Mouse (Mus musculus) intestine, embryonic 16.5 days (tissue): ENCODE results near the gene Rcan1. TPM values are rescaled to one million over a fixed set of nuclear protein-coding genes. Genes with fewer than 3 reads are reported as not detected.
A peak's percentile ranks its signal among the peaks of the same experiment; 100 is the strongest.
"Not testable (repeated sequence)": the region's sequence is repeated elsewhere in the genome, so short reads cannot be mapped to it uniquely, and the experiment has no call there.

Source experiments
- ATAC-seq: fragments of 200-750 bp; cut with Nextera tagmentation; 2 replicates; pipeline ENCODE4 v1.8.0; 2017; ENCODE audit warnings: moderate TSS enrichment, moderate library complexity
- H3K27ac ChIP-seq: fragments of 300-500 bp; sonication (generic); 2 replicates; pipeline ENCODE4 v1.5.1; 2014; ENCODE audit warnings: mild to moderate bottlenecking, low read length
- H3K27me3 ChIP-seq: fragments of 300-500 bp; sonication (generic); replicated peaks from 2 replicates; pipeline ENCODE4 v1.6.1; 2014; ENCODE audit warnings: low read length, control low read depth, mixed read lengths; ENCODE audit not compliant: control insufficient read depth, insufficient read depth
- H3K36me3 ChIP-seq: fragments of 300-500 bp; sonication (generic); 2 replicates; pipeline ENCODE4 v1.6.1; 2014; ENCODE audit warnings: low read length, control low read depth; ENCODE audit not compliant: control insufficient read depth, insufficient read depth
- H3K4me1 ChIP-seq: fragments of 300-500 bp; sonication (generic); 2 replicates; pipeline ENCODE4 v1.6.1; 2014; ENCODE audit warnings: low read length, control low read depth, mixed read lengths; ENCODE audit not compliant: control insufficient read depth, insufficient read depth
- H3K4me2 ChIP-seq: fragments of 300-500 bp; sonication (generic); 2 replicates; pipeline ENCODE4 v1.6.1; 2014; ENCODE audit warnings: low read depth, low read length, control low read depth
- H3K4me3 ChIP-seq: fragments of 300-500 bp; sonication (generic); 2 replicates; pipeline ENCODE4 v1.5.1; 2014; ENCODE audit warnings: mild to moderate bottlenecking, low read length
- H3K9ac ChIP-seq: fragments of 300-500 bp; sonication (generic); 2 replicates; pipeline ENCODE4 v1.6.1; 2014; ENCODE audit warnings: low read depth, low read length
- H3K9me3 ChIP-seq: fragments of 300-500 bp; sonication (generic); 2 replicates; pipeline ENCODE4 v1.6.1; 2016; ENCODE audit warnings: low read length, control low read depth; ENCODE audit not compliant: control insufficient read depth
- WGBS: fragments of 180-500 bp; shearing (Covaris S2); extraction: QIAGEN DNeasy Blood & Tissue Kit; methylation state at CpG from one replicate; pipeline ENCODE4 v1.1.7; 2014; 5-methylcytosine and 5-hydroxymethylcytosine counted together
- polyA plus RNA-seq: library from polyadenylated mRNA; unstranded; fragments of >200 nt; fragmentation: Nextera tagmentation; extraction: Ambion mirVana; gene quantifications from 2 replicates; pipeline ENCODE4 v1.2.1, GENCODE M21; 2015

The Rcan1 gene
- polyA plus RNA-seq: 23.6 and 28.1 TPM in 2 replicates

GRCm38 (mm10) chr16:92470706-92471105, at the start of gene Rcan1:
Rcan1 (minus strand) TSS chr16:92470867.
- H3K27ac ChIP-seq: no peak within 1 kb of the TSS
- H3K9ac ChIP-seq: no peak within 1 kb of the TSS
- H3K4me3 ChIP-seq: no peak within 1 kb of the TSS
- H3K27me3 ChIP-seq: no peaks in the 10 kb centered on the region
- H3K9me3 ChIP-seq: no peaks in the 10 kb centered on the region
- H3K36me3 ChIP-seq: no peaks in the 10 kb centered on the region
- WGBS: 77% methylated on average over 6 of the region's 6 CpGs
- no peak within 1 kb of the TSS for H3K4me2 ChIP-seq
- no peak for ATAC-seq
- no peaks in the 10 kb centered on the region for H3K4me1 ChIP-seq

GRCm38 (mm10) chr16:92519820-92520492, 49.3 kb upstream of the Rcan1 start:
- H3K4me2 ChIP-seq: no peak overlapping the region
- peaks cover 8% of the 10 kb centered on the region; the same call in 1 of the 2 replicates for H3K4me1 ChIP-seq

GRCm38 (mm10) chr16:92518718-92519117, 48.1 kb upstream of the Rcan1 start:
- H3K4me3 ChIP-seq: no peak overlapping the region
- H3K4me2 ChIP-seq: no peak overlapping the region; the same call in 1 of the 2 replicates
- no peaks in the 10 kb centered on the region for H3K27me3 ChIP-seq
- peak; percentile 82 for ATAC-seq
- WGBS: 33% methylated on average over 4 of the region's 4 CpGs
- H3K4me1 ChIP-seq: peaks cover 8% of the 10 kb centered on the region; the same call in 1 of the 2 replicates
- no peaks in the 10 kb centered on the region for H3K36me3 ChIP-seq
- no peak overlapping the region for H3K9ac ChIP-seq
- no peak overlapping the region for H3K27ac ChIP-seq
- no peaks in the 10 kb centered on the region for H3K9me3 ChIP-seq

More at GRCm38 (mm10) chr16:92519820-92520492, 49.3 kb upstream of the Rcan1 start:
- 49% methylated on average over 13 of the region's 13 CpGs for WGBS
- no peak overlapping the region for H3K9ac ChIP-seq
- H3K9me3 ChIP-seq: no peaks in the 10 kb centered on the region
- H3K27me3 ChIP-seq: no peaks in the 10 kb centered on the region
- H3K27ac ChIP-seq: no peak overlapping the region
- H3K4me3 ChIP-seq: no peak overlapping the region
- no peak; the same call in 1 of the 2 replicates for ATAC-seq
- H3K36me3 ChIP-seq: no peaks in the 10 kb centered on the region

DNA sequence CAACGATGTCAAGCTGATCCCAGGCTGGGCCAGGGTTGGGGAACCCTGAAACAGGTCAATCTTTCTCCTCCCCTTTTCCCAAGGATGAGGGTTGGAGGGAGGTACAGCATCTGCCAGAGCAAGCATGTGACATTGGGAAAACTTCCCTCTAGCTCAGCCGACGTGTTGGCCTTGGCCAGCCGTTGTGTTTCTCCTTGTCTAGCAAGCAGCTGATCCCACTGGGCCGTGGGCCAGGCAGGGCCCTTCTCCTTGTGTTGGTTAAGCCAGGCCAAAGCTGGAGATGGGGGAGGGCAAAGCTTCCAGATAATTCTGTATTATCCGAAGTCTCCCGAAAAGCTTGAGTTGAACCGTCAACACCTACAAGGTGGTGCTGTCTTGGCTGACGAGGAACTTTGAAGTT, 45.5 kb upstream of the Rcan1 start:
- ATAC-seq: no peak
- Histone ChIP-seq H3K9ac (no peak overlapping the region), H3K4me2 (no peak overlapping the region), H3K36me3 (no peaks in the 10 kb centered on the region), H3K27ac (no peak overlapping the region), H3K27me3 (no peaks in the 10 kb centered on the region), H3K4me3 (no peak overlapping the region), H3K9me3 (no peaks in the 10 kb centered on the region), H3K4me1 (peaks cover 12% of the 10 kb centered on the region; the same call in 1 of the 2 replicates)
- WGBS: 76% methylated on average over 9 of the region's 9 CpGs

GRCm38 (mm10) chr16:92514896-92515295, 44.2 kb upstream of the Rcan1 start:
- not testable (repeated sequence) for ATAC-seq, H3K36me3 ChIP-seq, H3K4me2 ChIP-seq, H3K9me3 ChIP-seq, H3K27ac ChIP-seq, H3K9ac ChIP-seq, H3K4me3 ChIP-seq, H3K27me3 ChIP-seq
- peaks cover 12% of the 10 kb centered on the region; the same call in 1 of the 2 replicates for H3K4me1 ChIP-seq
- WGBS: 78% methylated on average over 9 of the region's 9 CpGs

- Histone ChIP-seq H3K4me1 (0 out of 2 replicates have a peak, but pooled peaks cover 4% of the 10 kb centered on the region), H3K4me2 (no peak overlapping the region), H3K27me3 (no peaks in the 10 kb centered on the region), H3K9me3 (no peaks in the 10 kb centered on the region), H3K36me3 (no peaks in the 10 kb centered on the region), H3K4me3 (no peak overlapping the region), H3K9ac (no peak overlapping the region), H3K27ac (no peak overlapping the region)
- 62% methylated on average over 5 of the region's 5 CpGs for WGBS
- no peak for ATAC-seq
Measured at GRCm38 (mm10) chr16:92511773-92512391, 41.2 kb upstream of the Rcan1 start.

DNA sequence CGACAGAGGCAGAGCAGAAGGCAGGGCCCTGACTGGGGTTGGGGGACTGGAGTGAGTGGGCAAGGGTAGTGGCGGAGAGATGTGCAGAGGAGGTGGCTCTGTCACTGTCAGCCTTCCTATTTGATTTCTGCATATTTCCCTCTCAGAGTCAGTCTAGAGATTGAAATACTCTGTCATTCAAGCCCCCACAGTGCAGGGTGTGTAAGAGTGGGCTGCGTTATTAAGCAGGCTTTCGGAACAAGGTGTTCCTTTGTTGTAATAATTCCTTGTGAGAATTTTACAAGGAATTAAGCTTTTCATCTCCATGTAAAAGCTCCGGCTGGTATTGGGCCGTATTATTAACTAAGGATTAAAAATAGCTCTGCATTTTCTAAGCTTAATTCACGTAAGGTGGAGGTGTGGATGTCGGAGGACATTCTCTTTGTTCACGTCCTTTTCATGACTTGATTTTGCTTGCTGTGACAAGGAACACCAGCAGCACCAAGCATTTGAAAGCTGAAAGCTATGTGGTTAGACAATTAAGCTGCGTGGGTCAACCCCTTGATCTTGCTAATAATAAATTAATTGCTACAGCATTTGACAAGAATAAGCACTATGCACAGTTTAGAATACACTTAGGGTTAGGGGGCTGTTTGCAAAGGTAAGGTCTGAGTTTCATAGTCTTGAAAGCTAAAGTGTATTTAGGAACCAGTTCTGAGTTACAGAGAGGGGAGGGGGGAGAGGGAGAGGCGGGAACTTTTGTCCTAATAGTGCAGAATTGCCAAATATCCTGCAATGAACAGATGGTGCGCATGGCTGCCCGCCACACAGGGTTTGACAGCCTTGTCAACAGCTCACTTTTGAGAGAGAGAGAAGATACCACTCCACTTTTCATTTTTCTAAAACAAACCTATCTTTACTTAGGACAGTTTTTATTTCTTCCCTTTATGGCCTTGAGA, 40.4 kb upstream of the Rcan1 start:
- Histone ChIP-seq H3K27me3 (no peaks in the 10 kb centered on the region), H3K4me2 (no peak overlapping the region), H3K9me3 (no peaks in the 10 kb centered on the region), H3K4me1 (0 out of 2 replicates have a peak, but pooled peaks cover 4% of the 10 kb centered on the region), H3K27ac (no peak overlapping the region), H3K36me3 (no peaks in the 10 kb centered on the region), H3K9ac (no peak overlapping the region), H3K4me3 (no peak overlapping the region)
- WGBS: 74% methylated on average over 13 of the region's 13 CpGs
- no peak for ATAC-seq

DNA sequence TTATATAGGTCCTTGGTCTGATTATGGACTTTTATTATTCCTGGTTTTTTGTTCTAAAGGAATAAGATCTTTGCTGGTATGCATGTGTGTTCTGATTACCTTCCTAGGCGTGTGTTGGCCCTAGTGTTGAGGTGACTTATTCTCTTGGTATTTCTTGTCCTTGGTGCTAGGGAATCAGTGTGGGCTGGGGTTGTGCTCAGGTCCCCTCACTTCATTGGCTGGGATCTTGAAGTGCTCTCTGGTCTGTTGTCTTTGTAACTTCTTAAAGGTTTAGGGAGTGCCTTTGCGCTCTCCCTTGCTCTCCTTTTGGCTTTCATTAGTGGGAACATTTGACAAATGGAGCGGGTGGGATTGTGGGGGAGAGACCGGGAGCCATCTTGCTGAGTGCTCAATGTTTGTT, 36.9 kb upstream of the Rcan1 start:
- H3K27me3 ChIP-seq: no peaks in the 10 kb centered on the region
- H3K9me3 ChIP-seq: no peaks in the 10 kb centered on the region
- no peak overlapping the region for H3K4me3 ChIP-seq
- no peak overlapping the region for H3K4me2 ChIP-seq
- H3K4me1 ChIP-seq: 0 out of 2 replicates have a peak, but pooled peaks cover 4% of the 10 kb centered on the region
- ATAC-seq: no peak
- no peak overlapping the region for H3K27ac ChIP-seq
- 87% methylated on average over 4 of the region's 4 CpGs for WGBS
- H3K36me3 ChIP-seq: no peaks in the 10 kb centered on the region
- H3K9ac ChIP-seq: no peak overlapping the region

- Histone ChIP-seq H3K4me3 (no peak overlapping the region), H3K9me3 (no peaks in the 10 kb centered on the region), H3K27ac (no peak overlapping the region), H3K27me3 (peaks cover 6% of the 10 kb centered on the region; the same call in 1 of the 2 replicates), H3K4me1 (0 out of 2 replicates have a peak, but pooled peaks cover 7% of the 10 kb centered on the region), H3K9ac (no peak overlapping the region), H3K4me2 (no peak overlapping the region), H3K36me3 (no peaks in the 10 kb centered on the region)
- WGBS: 57% methylated on average over 5 of the region's 5 CpGs
- no peak for ATAC-seq
Measured at GRCm38 (mm10) chr16:92503105-92503504, 32.4 kb upstream of the Rcan1 start.
